Mouse (Mus musculus): ENCODE measurements around the gene Tyw3. TPM values are rescaled to one million over a fixed set of nuclear protein-coding genes. Genes with fewer than 3 reads are reported as not detected.
A peak's percentile ranks its signal among the peaks of the same experiment; 100 is the strongest.

Tyw3 gene
- polyA plus RNA-seq, 1 experiment, result 11.6 TPM

DNA sequence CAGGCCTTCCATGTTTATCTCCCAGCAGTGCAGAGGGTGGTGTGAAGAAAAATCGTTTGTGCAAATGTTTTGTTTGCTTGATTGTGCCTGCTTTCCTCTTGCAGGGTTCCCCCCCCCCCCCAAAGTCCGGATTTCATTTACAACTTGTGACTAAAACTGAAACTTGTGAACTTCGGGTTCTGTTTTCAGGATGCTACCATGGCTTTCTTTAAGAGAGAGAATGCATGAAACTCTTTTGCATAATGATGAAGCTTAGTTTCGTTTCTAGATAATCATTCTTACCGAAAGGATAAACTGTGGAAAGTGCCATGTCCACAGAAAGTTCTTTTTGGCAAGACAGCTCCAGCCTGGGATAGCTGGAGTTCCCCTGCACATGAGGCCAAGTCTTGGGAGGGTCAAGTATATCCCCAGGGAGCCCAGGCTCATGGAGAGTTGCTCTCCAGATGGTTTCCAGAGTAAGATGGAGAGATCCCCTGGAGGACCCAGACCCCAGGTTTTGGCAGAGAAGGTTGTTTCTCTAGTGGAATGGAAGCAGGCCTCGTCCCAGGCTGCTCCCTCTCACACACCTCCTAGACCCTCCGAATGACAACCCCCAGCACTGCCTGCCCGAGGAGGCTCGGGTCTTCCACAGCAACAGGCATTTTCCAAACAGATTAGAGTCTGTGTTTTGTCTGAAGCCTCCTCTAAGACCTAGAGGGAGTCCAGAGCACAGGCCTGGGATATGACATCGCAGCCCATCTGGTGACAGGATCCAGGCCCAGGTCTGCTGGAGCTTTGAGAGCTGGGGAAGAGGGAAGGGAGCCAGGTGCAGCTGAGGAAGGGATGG is 56.6 kb downstream of the Tyw3 start:
- Histone ChIP-seq H3K36me3 (ENCODE audit: control insufficient read depth, insufficient read depth, low read length, poor library complexity, severe bottlenecking) (no peaks in the 10 kb centered on the region), H3K27ac (ENCODE audit: insufficient read depth, low read length) (no peak overlapping the region), H3K4me3 (ENCODE audit: low read depth, low read length) (no peak overlapping the region), H3K4me1 (ENCODE audit: control insufficient read depth, insufficient read depth, low read length) (no peaks in the 10 kb centered on the region), H3K9me3 (replicated peaks; ENCODE audit: control insufficient read depth, insufficient read depth, low read length, poor library complexity, severe bottlenecking) (no peaks in the 10 kb centered on the region), H3K27me3 (ENCODE audit: control insufficient read depth, insufficient read depth, low read length, poor library complexity, severe bottlenecking) (no peaks in the 10 kb centered on the region), H3K9ac (ENCODE audit: low read depth, poor library complexity, severe bottlenecking) (no peak overlapping the region)
- no peak for TF ChIP-seq POLR2A (IDR thresholded peaks at IDR 0.05; ENCODE audit: insufficient read depth, low read length)
- TF ChIP-seq CTCF (IDR thresholded peaks at IDR 0.05; ENCODE audit: low read depth, low read length), result no peak
- no peak for TF ChIP-seq EP300 (IDR thresholded peaks at IDR 0.05; ENCODE audit: insufficient read depth, low read depth, low read length)

DNA sequence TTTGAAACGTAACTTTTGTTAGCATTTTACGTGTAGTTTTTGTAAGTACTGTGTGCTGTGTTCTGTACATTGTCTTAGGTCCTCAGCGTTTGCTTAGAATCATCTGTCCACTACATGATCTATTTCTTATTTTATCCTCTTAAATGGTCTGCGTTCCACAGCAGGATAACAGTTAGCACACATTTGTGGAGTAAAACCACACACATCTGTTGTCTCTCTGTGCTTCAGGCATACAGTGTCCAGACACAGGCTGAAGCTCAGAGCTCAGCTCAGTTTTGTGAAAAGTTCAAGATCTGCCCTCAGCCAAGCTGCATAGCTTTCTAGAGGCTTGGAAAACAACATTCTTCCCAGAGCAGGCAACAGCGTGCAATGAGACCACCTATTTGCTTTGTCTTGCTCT is 60.8 kb downstream of the Tyw3 start:
- H3K9ac ChIP-seq (ENCODE audit: low read depth, poor library complexity, severe bottlenecking), result no peak overlapping the region
- no peak overlapping the region for H3K4me3 ChIP-seq (ENCODE audit: low read depth, low read length)
- no peaks in the 10 kb centered on the region for H3K9me3 ChIP-seq (replicated peaks; ENCODE audit: control insufficient read depth, insufficient read depth, low read length, poor library complexity, severe bottlenecking)
- TF ChIP-seq POLR2A (IDR thresholded peaks at IDR 0.05; ENCODE audit: insufficient read depth, low read length), result no peak
- no peak for TF ChIP-seq EP300 (IDR thresholded peaks at IDR 0.05; ENCODE audit: insufficient read depth, low read depth, low read length)
- H3K4me1 ChIP-seq (ENCODE audit: control insufficient read depth, insufficient read depth, low read length), result no peaks in the 10 kb centered on the region
- H3K27me3 ChIP-seq (ENCODE audit: control insufficient read depth, insufficient read depth, low read length, poor library complexity, severe bottlenecking), result no peaks in the 10 kb centered on the region; the same call in 1 of the 2 replicates
- no peaks in the 10 kb centered on the region for H3K36me3 ChIP-seq (ENCODE audit: control insufficient read depth, insufficient read depth, low read length, poor library complexity, severe bottlenecking)
- H3K27ac ChIP-seq (ENCODE audit: insufficient read depth, low read length), result no peak overlapping the region

DNA sequence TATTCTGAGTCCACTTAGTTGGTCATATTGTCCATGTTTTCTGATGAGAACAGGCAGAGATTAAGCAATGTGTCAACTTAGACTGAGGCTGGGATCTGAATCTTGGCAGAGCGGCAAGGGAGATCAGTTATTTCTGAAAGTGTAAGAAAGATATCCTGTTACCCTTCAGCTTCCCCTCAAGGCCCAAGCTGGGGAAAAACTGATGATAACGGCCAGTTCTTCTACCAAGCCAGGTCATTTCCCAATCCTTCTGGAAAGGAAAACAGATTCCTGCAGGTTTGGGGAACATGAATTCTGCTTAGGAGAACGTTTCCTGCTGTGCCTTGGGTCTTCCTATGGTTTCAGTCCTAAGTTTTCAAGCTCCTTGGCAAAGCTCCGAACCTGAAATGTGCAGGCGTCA is 63.7 kb downstream of the Tyw3 start:
- Histone ChIP-seq H3K4me1 (ENCODE audit: control insufficient read depth, insufficient read depth, low read length) (no peaks in the 10 kb centered on the region), H3K4me3 (ENCODE audit: low read depth, low read length) (no peak overlapping the region), H3K36me3 (ENCODE audit: control insufficient read depth, insufficient read depth, low read length, poor library complexity, severe bottlenecking) (no peaks in the 10 kb centered on the region), H3K27ac (ENCODE audit: insufficient read depth, low read length) (no peak overlapping the region), H3K27me3 (ENCODE audit: control insufficient read depth, insufficient read depth, low read length, poor library complexity, severe bottlenecking) (no peaks in the 10 kb centered on the region; the same call in 1 of the 2 replicates), H3K9me3 (replicated peaks; ENCODE audit: control insufficient read depth, insufficient read depth, low read length, poor library complexity, severe bottlenecking) (no peaks in the 10 kb centered on the region), H3K9ac (ENCODE audit: low read depth, poor library complexity, severe bottlenecking) (no peak overlapping the region)
- no peak for TF ChIP-seq POLR2A (IDR thresholded peaks at IDR 0.05; ENCODE audit: insufficient read depth, low read length)
- no peak for TF ChIP-seq EP300 (IDR thresholded peaks at IDR 0.05; ENCODE audit: insufficient read depth, low read depth, low read length)
- no peak for TF ChIP-seq CTCF (IDR thresholded peaks at IDR 0.05; ENCODE audit: low read depth, low read length)

DNA sequence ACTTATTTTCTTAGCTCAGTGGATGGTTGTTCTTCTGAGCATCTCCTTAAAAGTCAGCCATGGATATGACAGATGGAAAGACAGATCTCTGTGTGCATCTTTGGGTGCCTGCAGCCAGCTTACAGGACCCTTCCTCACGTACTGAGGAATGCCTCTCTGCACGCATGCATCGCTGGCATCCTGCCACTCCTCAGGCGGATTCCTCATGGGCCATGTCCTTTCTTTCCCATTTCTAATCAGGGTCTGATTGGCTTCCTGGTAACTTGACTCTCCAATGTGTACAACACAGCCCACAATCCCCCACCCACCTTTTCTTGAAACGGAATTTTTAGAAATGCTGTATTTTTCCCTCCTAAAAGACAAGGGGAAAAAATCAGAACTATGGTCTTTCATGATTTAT is 67.9 kb downstream of the Tyw3 start:
- Histone ChIP-seq H3K9ac (ENCODE audit: low read depth, poor library complexity, severe bottlenecking) (no peak overlapping the region), H3K4me1 (ENCODE audit: control insufficient read depth, insufficient read depth, low read length) (no peaks in the 10 kb centered on the region), H3K4me3 (ENCODE audit: low read depth, low read length) (no peak overlapping the region), H3K27me3 (ENCODE audit: control insufficient read depth, insufficient read depth, low read length, poor library complexity, severe bottlenecking) (no peaks in the 10 kb centered on the region; the same call in 1 of the 2 replicates), H3K9me3 (replicated peaks; ENCODE audit: control insufficient read depth, insufficient read depth, low read length, poor library complexity, severe bottlenecking) (no peaks in the 10 kb centered on the region), H3K27ac (ENCODE audit: insufficient read depth, low read length) (no peak overlapping the region), H3K36me3 (ENCODE audit: control insufficient read depth, insufficient read depth, low read length, poor library complexity, severe bottlenecking) (no peaks in the 10 kb centered on the region)
- TF ChIP-seq POLR2A (IDR thresholded peaks at IDR 0.05; ENCODE audit: insufficient read depth, low read length) (no peak), CTCF (IDR thresholded peaks at IDR 0.05; ENCODE audit: low read depth, low read length) (no peak), EP300 (IDR thresholded peaks at IDR 0.05; ENCODE audit: insufficient read depth, low read depth, low read length) (no peak)

DNA sequence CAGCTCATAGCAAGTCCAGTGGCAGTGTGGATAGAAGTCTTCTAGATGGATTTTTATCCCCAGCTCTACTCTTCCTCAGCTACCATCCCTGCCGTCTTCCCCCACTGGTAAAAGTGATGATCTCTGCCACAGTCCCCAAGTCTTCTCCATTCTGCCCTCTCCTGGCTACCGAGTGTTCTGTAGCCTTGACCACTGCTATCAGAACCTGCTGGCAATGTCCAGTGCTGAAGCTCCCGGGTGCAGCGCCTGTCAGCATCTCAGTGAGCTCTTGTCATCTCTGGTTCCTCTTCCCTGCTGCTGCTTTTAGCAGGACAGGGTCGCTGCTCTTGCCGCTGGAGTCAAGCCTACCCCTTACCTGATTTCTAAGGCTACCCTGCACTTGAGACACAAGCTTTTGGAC is 70.3 kb downstream of the Tyw3 start:
- H3K9ac ChIP-seq (ENCODE audit: low read depth, poor library complexity, severe bottlenecking), result no peak overlapping the region
- H3K4me3 ChIP-seq (ENCODE audit: low read depth, low read length), result no peak overlapping the region
- H3K27ac ChIP-seq (ENCODE audit: insufficient read depth, low read length), result no peak overlapping the region
- H3K9me3 ChIP-seq (replicated peaks; ENCODE audit: control insufficient read depth, insufficient read depth, low read length, poor library complexity, severe bottlenecking), result no peaks in the 10 kb centered on the region
- no peak for TF ChIP-seq POLR2A (IDR thresholded peaks at IDR 0.05; ENCODE audit: insufficient read depth, low read length)
- TF ChIP-seq CTCF (IDR thresholded peaks at IDR 0.05; ENCODE audit: low read depth, low read length), result peak; percentile 18
- H3K27me3 ChIP-seq (ENCODE audit: control insufficient read depth, insufficient read depth, low read length, poor library complexity, severe bottlenecking), result no peaks in the 10 kb centered on the region
- no peaks in the 10 kb centered on the region for H3K36me3 ChIP-seq (ENCODE audit: control insufficient read depth, insufficient read depth, low read length, poor library complexity, severe bottlenecking)
- no peaks in the 10 kb centered on the region for H3K4me1 ChIP-seq (ENCODE audit: control insufficient read depth, insufficient read depth, low read length)

Other genes starting within 250 kb of the Tyw3 start
- 28.0 and 37.9 TPM in 2 replicates for gene Cryz, start 393 bp downstream of the Tyw3 start, polyA plus RNA-seq (2011; ENCODE audit: insufficient read depth, insufficient read length, low read depth, missing spikeins)
- 0.64 and 0.67 TPM in 2 replicates for gene Erich3, start 66.8 kb upstream of the Tyw3 start, polyA plus RNA-seq (2011; ENCODE audit: insufficient read depth, insufficient read length, low read depth, missing spikeins)